Mouse (Mus musculus): Measurements from ENCODE around the gene Cdh9. TPM values are rescaled to one million over a fixed set of nuclear protein-coding genes. Genes with fewer than 3 reads are reported as not detected.

The Cdh9 gene
- polyA plus RNA-seq, 1 experiment from 2014 or later: 0.27 TPM

GRCm38 (mm10) chr15:16801302-16801701, 72.7 kb downstream of the Cdh9 start:
- no peak overlapping the region for H3K4me2 ChIP-seq

GRCm38 (mm10) chr15:16810787-16811186, 82.2 kb downstream of the Cdh9 start:
- no peaks in the 10 kb centered on the region for H3K27me3 ChIP-seq (ENCODE audit: control insufficient read depth, insufficient read depth, low read length)
- WGBS: 79% methylated on average over 3 of the region's 3 CpGs
- ATAC-seq (ENCODE audit: low FRiP score) (no peak), DNase-seq (ENCODE audit: low spot score, missing footprints) (no peak)
- H3K4me2 ChIP-seq: no peak overlapping the region
- no peak overlapping the region for H3K4me3 ChIP-seq (ENCODE audit: low read depth, low read length)
- no peaks in the 10 kb centered on the region for H3K36me3 ChIP-seq (ENCODE audit: control insufficient read depth, insufficient read depth, low read length)
- H3K9me3 ChIP-seq (ENCODE audit: control insufficient read depth, low read length): no peaks in the 10 kb centered on the region
- no peak overlapping the region for H3K9ac ChIP-seq (ENCODE audit: low read length)
- H3K4me1 ChIP-seq (ENCODE audit: control insufficient read depth, insufficient read depth, low read length): no peaks in the 10 kb centered on the region
- no peak overlapping the region for H3K27ac ChIP-seq (ENCODE audit: low read depth, low read length)

More at GRCm38 (mm10) chr15:16801302-16801701, 72.7 kb downstream of the Cdh9 start:
- no peaks in the 10 kb centered on the region for H3K27me3 ChIP-seq (ENCODE audit: control insufficient read depth, insufficient read depth, low read length)
- H3K4me3 ChIP-seq (ENCODE audit: low read depth, low read length): no peak overlapping the region
- no peak overlapping the region for H3K9ac ChIP-seq (ENCODE audit: low read length)
- DNase-seq (ENCODE audit: low spot score, missing footprints): no peak
- no peak for ATAC-seq (ENCODE audit: low FRiP score)
- H3K36me3 ChIP-seq (ENCODE audit: control insufficient read depth, insufficient read depth, low read length): no peaks in the 10 kb centered on the region
- no peak overlapping the region for H3K27ac ChIP-seq (ENCODE audit: low read depth, low read length)
- no peaks in the 10 kb centered on the region for H3K4me1 ChIP-seq (ENCODE audit: control insufficient read depth, insufficient read depth, low read length)
- H3K9me3 ChIP-seq (ENCODE audit: control insufficient read depth, low read length): no peaks in the 10 kb centered on the region

GRCm38 (mm10) chr15:16814035-16814434, 85.5 kb downstream of the Cdh9 start:
- 83% methylated on average over 1 of the region's 1 CpGs for WGBS
- H3K27me3 ChIP-seq (ENCODE audit: control insufficient read depth, insufficient read depth, low read length): no peaks in the 10 kb centered on the region
- no peak for ATAC-seq (ENCODE audit: low FRiP score)

GRCm38 (mm10) chr15:16834761-16835160, 106.2 kb downstream of the Cdh9 start:
- no peak overlapping the region for H3K27ac ChIP-seq (ENCODE audit: low read depth, low read length)
- no peak for DNase-seq (ENCODE audit: low spot score, missing footprints)
- no peaks in the 10 kb centered on the region for H3K9me3 ChIP-seq (ENCODE audit: control insufficient read depth, low read length)
- H3K9ac ChIP-seq (ENCODE audit: low read length): no peak overlapping the region
- no peaks in the 10 kb centered on the region for H3K27me3 ChIP-seq (ENCODE audit: control insufficient read depth, insufficient read depth, low read length)
- WGBS: 86% methylated on average over 1 of the region's 1 CpGs
- H3K4me3 ChIP-seq (ENCODE audit: low read depth, low read length): no peak overlapping the region
- H3K4me1 ChIP-seq (ENCODE audit: control insufficient read depth, insufficient read depth, low read length): no peaks in the 10 kb centered on the region
- no peak overlapping the region for H3K4me2 ChIP-seq
- no peak for ATAC-seq (ENCODE audit: low FRiP score)
- no peaks in the 10 kb centered on the region for H3K36me3 ChIP-seq (ENCODE audit: control insufficient read depth, insufficient read depth, low read length)

More at GRCm38 (mm10) chr15:16814035-16814434, 85.5 kb downstream of the Cdh9 start:
- Histone ChIP-seq H3K9me3 (ENCODE audit: control insufficient read depth, low read length) (no peaks in the 10 kb centered on the region), H3K36me3 (ENCODE audit: control insufficient read depth, insufficient read depth, low read length) (no peaks in the 10 kb centered on the region), H3K9ac (ENCODE audit: low read length) (no peak overlapping the region), H3K27ac (ENCODE audit: low read depth, low read length) (no peak overlapping the region), H3K4me2 (no peak overlapping the region), H3K4me3 (ENCODE audit: low read depth, low read length) (no peak overlapping the region), H3K4me1 (ENCODE audit: control insufficient read depth, insufficient read depth, low read length) (no peaks in the 10 kb centered on the region)
- DNase-seq (ENCODE audit: low spot score, missing footprints): no peak

- WGBS: 80% methylated on average over 3 of the region's 3 CpGs
- Histone ChIP-seq H3K36me3 (ENCODE audit: control insufficient read depth, insufficient read depth, low read length) (no peaks in the 10 kb centered on the region), H3K9me3 (ENCODE audit: control insufficient read depth, low read length) (no peaks in the 10 kb centered on the region), H3K4me1 (ENCODE audit: control insufficient read depth, insufficient read depth, low read length) (no peaks in the 10 kb centered on the region), H3K9ac (ENCODE audit: low read length) (no peak overlapping the region), H3K4me2 (no peak overlapping the region), H3K27ac (ENCODE audit: low read depth, low read length) (no peak overlapping the region), H3K27me3 (ENCODE audit: control insufficient read depth, insufficient read depth, low read length) (no peaks in the 10 kb centered on the region), H3K4me3 (ENCODE audit: low read depth, low read length) (no peak overlapping the region)
- DNase-seq (ENCODE audit: low spot score, missing footprints) (no peak), ATAC-seq (ENCODE audit: low FRiP score) (no peak)
Measured at GRCm38 (mm10) chr15:16882542-16882941, 154.0 kb downstream of the Cdh9 start.

- Histone ChIP-seq H3K36me3 (ENCODE audit: control insufficient read depth, insufficient read depth, low read length) (no peaks in the 10 kb centered on the region), H3K4me2 (no peak overlapping the region), H3K4me1 (ENCODE audit: control insufficient read depth, insufficient read depth, low read length) (no peaks in the 10 kb centered on the region), H3K9me3 (ENCODE audit: control insufficient read depth, low read length) (no peaks in the 10 kb centered on the region), H3K9ac (ENCODE audit: low read length) (no peak overlapping the region), H3K27ac (ENCODE audit: low read depth, low read length) (no peak overlapping the region), H3K27me3 (ENCODE audit: control insufficient read depth, insufficient read depth, low read length) (no peaks in the 10 kb centered on the region), H3K4me3 (ENCODE audit: low read depth, low read length) (no peak overlapping the region)
- no peak for DNase-seq (ENCODE audit: low spot score, missing footprints)
- WGBS: 67% methylated on average over 1 of the region's 1 CpGs
- no peak for ATAC-seq (ENCODE audit: low FRiP score)
Measured at GRCm38 (mm10) chr15:16896674-16897073, 168.1 kb downstream of the Cdh9 start.

Measured in midbrain, embryonic 11.5 days (tissue).